Mouse (Mus musculus): Measurements from ENCODE around the gene Elavl1. TPM values are rescaled to one million over a fixed set of nuclear protein-coding genes. Genes with fewer than 3 reads are reported as not detected.

The Elavl1 gene
- polyA plus RNA-seq, 1 experiment from 2014 or later: 224 TPM

GRCm38 (mm10) chr8:4238434-4239192, 86.6 kb downstream of the Elavl1 start, which contains the start of the genes Map2k7 and Gm49320:
TSS of gene Map2k7 (plus strand) at chr8:4238740.
TSS of gene Gm49320 (plus strand) at chr8:4238865.
- WGBS: under 1% methylated on average over 67 of the region's 71 CpGs
- no peaks in the 10 kb centered on the region for H3K27me3 ChIP-seq (ENCODE audit: control insufficient read depth, insufficient read depth, low read length)
- H3K36me3 ChIP-seq (ENCODE audit: control insufficient read depth, insufficient read depth, low read length): peaks cover 16% of the 10 kb centered on the region
- peak within 1 kb of the TSS; percentile 60 for H3K9ac ChIP-seq (replicated peaks; ENCODE audit: low read depth, low read length)
- peak; percentile 95 for ATAC-seq (ENCODE audit: insufficient number of reproducible peaks, insufficient read depth, low FRiP score, low read depth)
- peak within 1 kb of the TSS; percentile 97 for H3K27ac ChIP-seq (ENCODE audit: low read length)
- peak within 1 kb of the TSS; percentile 74 for H3K4me3 ChIP-seq (ENCODE audit: low read depth, low read length)
- H3K9me3 ChIP-seq (ENCODE audit: control insufficient read depth, low read depth, low read length): no peaks in the 10 kb centered on the region
- peaks cover 17% of the 10 kb centered on the region for H3K4me1 ChIP-seq (ENCODE audit: control insufficient read depth, insufficient read depth, low read length)
- H3K4me2 ChIP-seq (replicated peaks; ENCODE audit: low read depth, low read length): peak within 1 kb of the TSS; percentile 76

GRCm38 (mm10) chr8:4237814-4238433, 87.3 kb downstream of the Elavl1 start:
- Histone ChIP-seq H3K4me3 (ENCODE audit: low read depth, low read length) (peak overlapping the region; percentile 74), H3K27ac (ENCODE audit: low read length) (peak overlapping the region; percentile 97), H3K9me3 (ENCODE audit: control insufficient read depth, low read depth, low read length) (no peaks in the 10 kb centered on the region), H3K4me1 (ENCODE audit: control insufficient read depth, insufficient read depth, low read length) (peaks cover 17% of the 10 kb centered on the region), H3K9ac (replicated peaks; ENCODE audit: low read depth, low read length) (peak overlapping the region; percentile 60), H3K4me2 (replicated peaks; ENCODE audit: low read depth, low read length) (peak overlapping the region; percentile 70), H3K27me3 (ENCODE audit: control insufficient read depth, insufficient read depth, low read length) (no peaks in the 10 kb centered on the region), H3K36me3 (ENCODE audit: control insufficient read depth, insufficient read depth, low read length) (peaks cover 9% of the 10 kb centered on the region; the same call in 1 of the 2 replicates)
- 17% methylated on average over 15 of the region's 15 CpGs for WGBS
- ATAC-seq (ENCODE audit: insufficient number of reproducible peaks, insufficient read depth, low FRiP score, low read depth): no peak

Other genes starting within 250 kb of the Elavl1 start
- gene Cd209f, start 219.6 kb downstream of the Elavl1 start, polyA plus RNA-seq (2014; fragmentation: Nextera tagmentation; extraction: Ambion mirVana): not detected in 2 replicates
- gene Cd209g, start 191.3 kb downstream of the Elavl1 start, polyA plus RNA-seq (2014; fragmentation: Nextera tagmentation; extraction: Ambion mirVana): not detected in 2 replicates
- 20.2 and 20.8 TPM in 2 replicates for gene Evi5l, start 158.8 kb downstream of the Elavl1 start, polyA plus RNA-seq (2014; fragmentation: Nextera tagmentation; extraction: Ambion mirVana)
- gene Prr36, start 108.0 kb downstream of the Elavl1 start, polyA plus RNA-seq (2014; fragmentation: Nextera tagmentation; extraction: Ambion mirVana): 6.3 and 8.9 TPM in 2 replicates
- 3.5 and 3.6 TPM in 2 replicates for gene Lrrc8e, start 98.6 kb downstream of the Elavl1 start, polyA plus RNA-seq (2014; fragmentation: Nextera tagmentation; extraction: Ambion mirVana)
- gene Map2k7, start 86.7 kb downstream of the Elavl1 start, polyA plus RNA-seq (2014; fragmentation: Nextera tagmentation; extraction: Ambion mirVana): 22.0 and 26.0 TPM in 2 replicates
- 2.4 and 2.7 TPM in 2 replicates for gene Gm49320, start 86.5 kb downstream of the Elavl1 start, polyA plus RNA-seq (2014; fragmentation: Nextera tagmentation; extraction: Ambion mirVana)
- 4.9 and 5.3 TPM in 2 replicates for gene Tgfbr3l, start 77.2 kb downstream of the Elavl1 start, polyA plus RNA-seq (2014; fragmentation: Nextera tagmentation; extraction: Ambion mirVana)
- gene Snapc2, start 72.3 kb downstream of the Elavl1 start, polyA plus RNA-seq (2014; fragmentation: Nextera tagmentation; extraction: Ambion mirVana): 57.1 and 61.9 TPM in 2 replicates
- gene Ctxn1, start 66.1 kb downstream of the Elavl1 start, polyA plus RNA-seq (2014; fragmentation: Nextera tagmentation; extraction: Ambion mirVana): 82.9 and 87.4 TPM in 2 replicates
- 80.7 and 81.1 TPM in 2 replicates for gene Timm44, start 49.5 kb downstream of the Elavl1 start, polyA plus RNA-seq (2014; fragmentation: Nextera tagmentation; extraction: Ambion mirVana)
- 17.0 and 17.2 TPM in 2 replicates for gene Ccl25, start 203 bp downstream of the Elavl1 start, polyA plus RNA-seq (2014; fragmentation: Nextera tagmentation; extraction: Ambion mirVana)
- gene Cers4, start 167.6 kb upstream of the Elavl1 start, polyA plus RNA-seq (2014; fragmentation: Nextera tagmentation; extraction: Ambion mirVana): 44.6 and 46.2 TPM in 2 replicates

Data from stomach, embryonic 14.5 days (tissue).